Mouse (Mus musculus): ENCODE data around the gene Etl4. TPM values are rescaled to one million over a fixed set of nuclear protein-coding genes. Genes with fewer than 3 reads are reported as not detected.
"Not testable (repeated sequence)": the region's sequence is repeated elsewhere in the genome, so short reads cannot be mapped to it uniquely, and the experiment has no call there.

Gene Etl4
- polyA plus RNA-seq, 1 experiment, result 83.4 TPM

DNA sequence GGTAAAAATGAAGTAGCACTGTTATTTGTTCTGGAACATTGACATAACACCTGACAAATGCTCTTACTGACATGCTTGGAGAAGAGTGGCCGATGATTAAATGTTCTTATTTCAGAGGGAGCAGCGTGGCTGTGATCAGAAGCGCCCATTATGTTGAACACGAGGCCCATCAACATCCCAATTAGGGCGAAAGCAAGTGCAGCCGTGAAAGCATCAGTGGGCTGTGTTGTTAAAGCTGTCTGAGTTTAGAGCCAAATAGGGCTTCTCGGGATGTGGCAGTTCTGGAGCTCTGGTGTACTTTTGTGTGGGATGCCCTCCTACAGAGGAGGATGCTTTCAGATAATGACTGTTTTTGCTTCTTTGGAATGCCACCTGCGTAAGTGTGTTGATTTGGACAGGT is 699.6 kb downstream of the Etl4 start:
- DNase-seq (ENCODE audit: extremely low spot score in 1 of 2, low spot score in 1 of 2), result peak in 1 of 2 experiments; percentile 23

DNA sequence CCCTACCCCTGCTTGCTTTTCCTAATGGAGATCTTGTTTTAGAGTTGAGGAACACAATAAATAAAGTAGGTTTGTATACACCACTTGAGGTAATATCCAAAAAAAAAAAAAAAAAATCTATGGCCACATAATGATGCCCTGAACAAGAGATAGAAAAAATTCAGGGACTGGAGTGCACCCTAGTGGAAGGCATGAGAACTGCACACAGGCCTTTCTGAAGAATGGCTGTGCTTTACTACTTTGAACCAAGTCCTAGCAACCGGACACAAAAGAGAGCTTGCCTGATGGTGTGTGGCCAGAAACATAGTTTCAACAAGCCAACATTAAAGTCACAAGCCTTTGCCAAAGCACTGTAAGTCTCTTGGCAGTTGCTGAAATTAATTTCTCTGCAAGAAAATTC is 706.4 kb downstream of the Etl4 start:
- DNase-seq (ENCODE audit: extremely low spot score in 1 of 2, low spot score in 1 of 2), result peak in 1 of 2 experiments; percentile 63

DNA sequence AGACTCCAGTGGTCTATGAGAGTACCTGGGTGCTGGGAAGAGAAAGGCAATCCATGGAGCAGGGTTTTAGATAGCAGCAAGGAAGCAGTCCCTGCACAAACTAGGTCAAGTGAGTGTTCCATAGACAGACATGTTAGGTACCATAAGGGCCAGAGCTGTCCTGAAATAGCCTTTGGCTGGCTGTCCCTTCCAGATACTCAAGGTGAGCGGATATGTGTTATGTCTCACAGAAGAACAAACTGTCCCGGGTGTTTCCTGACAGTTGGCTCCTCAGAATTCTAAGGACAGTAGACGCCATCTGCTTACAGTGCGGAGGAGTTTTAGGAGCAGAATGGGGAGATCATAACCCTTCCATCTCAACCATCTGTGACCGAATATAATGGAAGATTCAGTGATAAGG is 708.8 kb downstream of the Etl4 start:
- no peak for DNase-seq (ENCODE audit: extremely low spot score in 1 of 2, low spot score in 1 of 2)

DNA sequence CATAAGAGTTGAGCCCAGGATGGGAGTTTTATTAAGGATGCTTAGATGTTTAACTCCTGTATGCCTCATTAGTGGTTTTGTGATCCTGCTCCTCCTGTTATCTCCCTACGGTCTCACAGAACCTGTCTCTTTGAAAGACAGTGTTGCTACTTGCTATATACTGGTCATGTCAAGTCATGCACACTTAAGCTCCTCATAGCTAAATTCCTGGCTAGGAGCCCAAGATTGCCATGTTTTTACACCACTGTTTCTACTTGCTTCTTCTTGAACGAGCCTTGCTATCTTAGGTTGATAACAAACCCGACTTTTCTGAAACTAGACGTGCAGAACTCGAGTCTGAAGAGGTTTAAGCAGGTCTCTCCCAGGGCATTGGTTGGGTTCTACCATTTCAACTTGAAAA is 710.3 kb downstream of the Etl4 start:
- DNase-seq (ENCODE audit: extremely low spot score in 1 of 2, low spot score in 1 of 2), result no peak

DNA sequence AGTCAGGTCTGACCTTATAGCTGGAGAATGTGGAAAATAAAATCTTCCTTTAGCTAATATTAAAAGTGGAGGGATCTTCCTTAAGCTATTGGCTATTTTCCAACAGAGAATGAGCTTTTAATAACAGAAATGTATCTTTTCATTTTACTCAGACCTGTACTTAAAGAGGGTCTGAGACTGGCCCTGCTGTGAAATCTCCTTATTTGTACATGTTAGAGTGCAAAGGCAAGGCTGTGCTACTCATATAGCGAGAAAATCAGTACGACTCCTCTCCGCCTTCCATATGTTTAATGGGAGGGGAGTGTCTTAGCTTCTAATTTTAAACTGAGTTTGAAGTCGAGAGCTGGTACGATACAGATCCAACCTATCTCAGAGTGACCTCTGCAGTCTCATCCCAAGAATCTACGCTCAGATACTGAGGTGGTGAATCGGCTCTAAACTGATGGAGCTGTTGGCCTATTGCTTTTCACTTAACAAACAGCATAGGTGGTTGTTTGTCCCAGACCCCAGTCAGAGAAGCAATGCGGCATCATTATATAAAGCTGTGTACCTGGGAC is 719.7 kb downstream of the Etl4 start:
- no peak for DNase-seq (ENCODE audit: extremely low spot score in 1 of 2, low spot score in 1 of 2)

DNA sequence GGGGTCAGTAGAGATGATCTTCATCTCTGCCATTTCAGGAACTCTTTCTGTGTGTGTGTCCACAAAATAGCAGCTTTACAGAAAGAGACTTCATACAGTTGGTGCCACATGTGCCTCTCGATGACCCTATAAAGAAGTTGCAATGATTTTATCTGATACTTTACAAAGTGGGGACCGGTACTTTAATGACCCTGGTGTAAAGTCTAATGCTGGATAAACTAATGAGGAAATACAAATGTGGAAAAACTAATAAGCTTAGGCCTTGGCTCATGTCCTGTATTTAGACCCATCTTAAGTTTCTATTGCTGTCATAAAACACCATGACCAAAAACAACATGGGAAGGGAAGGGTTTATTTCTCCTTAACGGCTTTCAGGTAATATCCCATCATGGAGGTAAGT is 729.0 kb downstream of the Etl4 start:
- DNase-seq (ENCODE audit: extremely low spot score in 1 of 2, low spot score in 1 of 2), result no peak

DNA sequence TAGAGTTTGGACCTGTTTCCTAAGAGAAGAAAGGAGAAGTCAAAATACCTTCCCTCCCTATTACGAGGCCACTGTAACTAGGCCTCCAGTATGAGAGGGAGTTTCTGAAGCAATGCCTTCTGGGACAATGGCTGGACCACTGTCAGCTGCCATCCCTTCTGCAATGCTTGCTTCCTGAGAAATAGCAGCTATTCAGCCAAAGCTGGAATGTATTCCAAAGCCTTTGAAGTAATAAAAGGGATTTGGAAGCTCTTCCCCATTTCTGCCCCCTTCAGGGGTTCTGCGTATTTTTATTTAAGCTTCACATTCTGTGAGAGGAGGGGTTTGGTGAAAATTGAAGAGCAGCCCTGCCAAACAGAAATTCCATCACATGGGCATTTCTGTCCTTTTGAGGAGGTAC is 730.1 kb downstream of the Etl4 start:
- DNase-seq (ENCODE audit: extremely low spot score in 1 of 2, low spot score in 1 of 2), result no peak

DNA sequence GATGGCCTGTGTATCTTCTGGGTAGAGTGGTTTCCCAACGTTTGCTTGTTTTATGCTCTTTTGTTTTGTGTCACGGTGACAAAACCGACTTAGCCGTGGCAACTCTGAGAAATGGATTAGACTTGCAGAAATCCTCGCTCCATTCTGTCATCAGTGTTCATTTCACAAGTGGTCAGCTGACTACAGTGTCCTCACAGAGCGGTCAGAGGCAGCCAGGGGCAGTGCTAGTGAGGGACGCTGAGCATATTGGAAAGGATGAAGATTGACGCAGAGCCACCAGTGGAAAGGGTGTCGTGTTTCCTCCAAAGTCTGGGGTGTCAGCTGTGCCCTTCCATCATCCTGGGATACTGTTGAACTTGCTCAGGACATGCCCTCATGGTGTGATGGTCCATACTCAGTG is 733.2 kb downstream of the Etl4 start:
- DNase-seq (ENCODE audit: extremely low spot score in 1 of 2, low spot score in 1 of 2), result no peak

DNA sequence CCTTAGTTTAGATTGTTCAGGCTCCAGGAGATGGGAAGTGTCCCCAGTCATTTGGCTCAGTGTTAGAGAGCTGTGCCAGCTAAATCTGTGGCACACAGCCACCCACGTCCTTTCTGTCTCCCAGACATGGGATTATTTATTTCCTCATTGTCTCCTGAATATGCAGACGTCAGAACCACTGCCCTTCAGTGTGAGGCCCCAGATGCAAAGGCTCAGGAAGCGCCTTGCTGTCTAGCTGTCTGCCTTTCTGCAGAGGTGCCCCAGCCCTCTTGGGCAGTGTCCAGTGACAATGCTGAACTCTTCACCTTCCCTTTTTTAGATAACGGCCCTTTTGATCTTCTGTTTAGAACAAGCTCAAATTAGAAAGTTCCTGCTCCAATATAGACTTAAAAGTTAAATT is 740.2 kb downstream of the Etl4 start:
- peak; percentile 31 to 70 for DNase-seq (ENCODE audit: extremely low spot score in 1 of 2, low spot score in 1 of 2)

DNA sequence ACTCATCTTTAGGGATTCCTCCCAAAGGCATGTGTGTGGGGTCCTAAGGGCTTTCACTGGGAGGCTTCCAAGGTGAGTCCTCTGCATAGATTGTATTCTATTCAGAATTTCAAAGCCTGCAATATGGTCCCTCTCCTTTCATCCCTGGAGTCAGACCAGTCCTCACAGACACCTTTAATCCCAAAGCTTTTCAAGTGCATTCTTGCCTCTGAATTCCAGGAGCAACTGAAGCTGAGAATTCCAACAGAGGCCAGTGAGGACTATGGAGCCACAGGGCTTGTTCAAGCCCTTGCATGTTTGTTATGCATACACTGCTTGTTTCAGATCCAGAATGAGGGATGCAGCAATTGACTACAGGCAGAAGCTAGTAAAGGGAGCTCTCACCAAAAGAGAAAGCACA is 743.5 kb downstream of the Etl4 start:
- no peak for DNase-seq (ENCODE audit: extremely low spot score in 1 of 2, low spot score in 1 of 2)

DNA sequence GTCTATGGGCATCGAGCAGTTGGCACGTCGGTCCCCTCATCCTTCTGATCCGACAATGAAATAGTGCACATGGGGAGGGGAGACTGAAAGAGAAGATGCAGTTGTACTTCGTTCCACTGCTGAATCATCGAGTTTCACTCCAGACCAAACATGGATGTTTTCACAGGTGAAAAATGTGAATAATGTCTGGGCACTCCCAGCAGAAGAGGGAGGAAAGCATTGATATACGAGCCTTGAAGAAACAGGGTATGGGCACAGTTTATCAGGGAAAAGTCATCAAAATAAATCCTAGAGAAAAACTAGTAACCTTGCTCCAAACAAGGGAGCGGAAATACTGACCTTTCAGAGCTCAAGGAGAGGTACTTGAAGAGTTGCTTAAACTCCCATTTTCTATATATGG is 744.5 kb downstream of the Etl4 start:
- no peak for DNase-seq (ENCODE audit: extremely low spot score in 1 of 2, low spot score in 1 of 2)

DNA sequence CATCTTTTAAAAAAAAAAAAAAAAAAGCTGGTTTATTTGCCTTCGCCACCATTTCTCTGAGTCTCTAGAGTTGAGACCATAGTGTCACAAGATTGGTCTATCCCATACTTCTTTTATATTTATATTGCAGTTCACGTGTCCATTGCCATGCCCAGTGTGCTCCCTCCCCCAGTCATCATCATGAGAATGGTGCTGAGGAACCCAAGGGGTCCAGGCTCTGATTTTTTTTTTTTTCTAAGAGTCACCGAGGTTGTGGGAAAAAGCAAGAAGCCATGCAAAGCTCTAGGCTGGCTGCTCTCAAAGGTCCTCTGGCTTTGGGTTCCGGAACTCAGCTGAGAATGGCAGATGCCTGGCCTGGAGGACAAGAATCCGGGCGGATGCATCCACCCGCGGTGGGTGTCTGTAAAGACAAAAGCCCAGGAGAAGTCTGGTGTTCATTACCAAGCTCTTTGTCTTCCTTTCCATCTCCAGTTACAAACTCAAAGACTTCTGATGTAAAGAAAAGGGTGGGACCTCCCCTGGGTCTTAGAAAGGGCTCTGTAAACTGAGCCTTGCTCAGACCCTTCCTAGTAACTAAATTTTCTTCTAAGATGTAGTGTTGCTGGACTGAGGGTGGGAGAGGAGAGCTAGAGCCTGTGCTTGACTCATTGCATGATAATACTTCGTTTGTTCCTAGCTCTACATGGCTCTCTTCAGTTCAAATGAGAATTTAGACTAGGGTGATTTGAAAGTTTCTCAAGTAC is 745.2 kb downstream of the Etl4 start:
- DNase-seq (ENCODE audit: extremely low spot score in 1 of 2, low spot score in 1 of 2), result no peak

DNA sequence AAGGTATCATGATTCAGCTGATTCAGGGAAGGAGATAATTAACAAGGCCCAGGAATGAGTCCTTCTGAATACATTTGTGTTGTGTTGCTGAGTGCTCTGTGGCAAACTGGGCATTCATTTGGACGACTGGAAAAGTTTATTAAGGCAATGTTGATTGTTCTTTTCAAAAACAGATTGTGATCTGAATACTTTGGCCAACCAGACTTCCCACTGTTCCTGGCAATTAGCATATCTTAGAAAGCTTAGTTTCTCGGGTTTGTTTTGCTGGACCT is 745.7 kb downstream of the Etl4 start:
- DNase-seq (ENCODE audit: extremely low spot score in 1 of 2, low spot score in 1 of 2), result no peak

DNA sequence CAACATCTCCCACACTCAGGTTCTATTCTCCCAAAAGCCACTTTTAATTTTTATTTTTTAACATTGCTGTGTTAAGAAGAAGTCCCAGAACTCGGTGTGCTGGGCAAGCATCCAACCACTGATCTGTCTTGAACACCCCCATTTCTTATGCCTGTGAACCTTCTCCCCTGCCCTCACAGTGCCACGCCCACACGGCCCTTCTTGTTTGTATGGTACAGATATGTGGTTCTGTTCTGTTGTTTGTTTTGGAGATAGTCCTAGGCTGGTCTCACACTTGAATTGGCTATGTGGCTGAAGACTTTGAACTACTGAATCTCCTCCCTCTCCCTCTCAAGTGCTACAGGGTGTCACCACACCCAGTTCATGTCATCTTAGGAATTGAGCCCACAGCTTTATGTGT is 748.3 kb downstream of the Etl4 start:
- DNase-seq (ENCODE audit: extremely low spot score in 1 of 2, low spot score in 1 of 2), result peak in 1 of 2 experiments; percentile 20

DNA sequence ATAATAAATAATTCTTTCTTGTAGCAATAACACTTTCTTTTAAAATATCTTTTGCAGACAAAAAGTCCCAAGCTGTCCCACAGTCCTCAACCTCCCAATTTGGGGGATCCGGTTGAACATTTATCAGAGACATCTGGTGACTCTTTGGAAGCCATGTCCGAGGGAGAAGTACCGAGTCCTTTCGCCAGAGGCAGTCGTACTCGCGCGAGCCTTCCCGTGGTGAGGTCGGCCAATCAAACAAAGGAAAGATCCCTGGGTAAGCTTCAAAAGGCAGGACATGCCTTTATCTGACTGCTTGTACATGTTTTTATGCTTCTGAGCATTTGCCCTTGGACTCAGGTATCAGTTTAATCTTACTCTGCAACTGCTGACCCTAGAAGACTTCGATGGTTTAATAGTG is 752.3 kb downstream of the Etl4 start:
- no peak for DNase-seq (ENCODE audit: extremely low spot score in 1 of 2, low spot score in 1 of 2)

DNA sequence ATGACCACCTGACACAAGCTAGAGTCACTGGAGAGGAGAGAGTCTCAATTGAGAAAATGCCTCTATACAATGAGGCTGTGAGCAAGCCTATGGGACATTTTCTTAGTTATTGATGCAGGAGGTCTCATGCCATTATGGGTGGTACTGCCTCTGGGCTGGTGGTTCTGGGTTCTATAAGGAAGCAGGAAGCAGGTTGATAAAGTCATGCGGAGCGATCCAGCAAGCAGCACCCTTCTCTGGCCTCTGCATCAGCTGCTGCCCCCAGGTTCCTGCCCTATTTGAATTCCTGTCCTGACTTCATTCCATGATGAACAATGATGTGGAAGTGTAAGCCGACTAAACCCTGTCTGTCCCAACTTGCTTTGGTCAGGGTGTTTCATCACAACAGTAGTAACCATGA is 753.1 kb downstream of the Etl4 start:
- no peak for DNase-seq (ENCODE audit: extremely low spot score in 1 of 2, low spot score in 1 of 2)

DNA sequence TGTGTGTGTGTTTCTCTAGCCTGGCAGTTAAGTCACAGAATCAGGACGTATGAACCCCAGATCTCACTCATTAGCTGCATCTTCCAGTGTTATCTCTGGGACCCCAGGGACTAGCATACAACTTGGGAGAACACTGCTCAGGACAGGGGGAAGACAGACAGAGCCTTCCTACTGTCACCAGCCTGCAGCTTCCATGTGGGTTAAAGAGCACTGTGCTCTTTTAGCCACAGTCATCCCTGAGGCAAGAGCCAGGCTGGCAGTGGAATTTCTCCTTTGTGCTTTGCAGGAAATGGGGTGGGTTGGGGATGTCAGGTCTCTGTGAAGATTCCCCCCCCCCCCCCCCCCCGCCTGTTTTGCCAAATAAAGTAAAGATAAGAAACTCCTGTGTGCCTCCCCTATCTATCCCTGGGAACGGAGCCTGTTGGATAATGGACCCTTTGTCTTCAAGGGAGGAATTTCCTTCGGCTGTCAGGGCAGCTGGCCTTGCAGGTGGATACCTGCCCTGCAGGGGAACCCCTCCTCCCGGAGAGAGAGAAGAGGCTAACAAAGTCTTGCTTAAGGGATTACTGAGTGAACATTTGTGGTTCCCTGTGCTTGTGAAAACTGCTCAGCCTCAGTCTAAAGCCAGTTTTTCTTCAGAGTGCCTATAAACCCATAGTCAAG is 755.9 kb downstream of the Etl4 start:
- DNase-seq (ENCODE audit: extremely low spot score in 1 of 2, low spot score in 1 of 2), result no peak

DNA sequence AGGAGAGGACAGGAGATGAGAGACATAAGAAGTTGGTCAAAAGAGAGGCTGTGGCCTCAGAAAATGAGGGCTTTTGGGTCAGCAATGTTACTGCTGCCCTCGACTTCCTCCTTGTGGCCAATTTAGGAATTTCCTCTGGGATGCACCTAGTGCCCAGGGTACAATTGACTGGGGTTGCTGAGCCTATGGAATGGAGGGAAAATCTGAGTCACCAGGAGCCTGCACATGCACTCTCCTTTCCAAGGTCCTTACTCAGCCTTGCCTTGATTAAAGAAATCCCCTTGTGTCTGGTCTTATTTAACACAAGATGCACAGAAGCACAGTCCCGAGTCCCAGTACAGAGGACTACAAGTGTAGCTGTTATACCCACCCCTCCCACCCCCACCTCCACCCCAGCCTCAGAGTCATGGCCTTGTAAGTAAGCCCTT is 756.5 kb downstream of the Etl4 start:
- peak in 1 of 2 experiments; percentile 52 for DNase-seq (ENCODE audit: extremely low spot score in 1 of 2, low spot score in 1 of 2)

DNA sequence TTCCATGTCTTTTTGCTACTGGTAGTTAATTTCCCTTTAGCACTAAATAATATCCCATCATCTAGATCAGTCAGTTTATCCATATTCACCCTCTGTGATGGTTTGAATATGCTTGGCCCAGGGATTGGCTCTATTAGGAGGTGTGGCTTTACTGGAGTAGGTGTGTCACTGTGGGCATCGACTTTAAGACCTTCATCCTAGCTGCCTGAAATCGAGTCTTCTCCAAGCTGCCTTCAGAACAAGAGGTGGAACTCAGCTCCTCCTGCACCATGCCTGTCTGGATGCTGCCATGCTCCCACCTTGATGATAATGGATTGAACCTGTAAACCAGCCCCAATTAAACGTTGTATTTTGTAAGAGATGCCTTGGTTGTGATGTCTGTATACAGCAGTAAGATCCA is 758.3 kb downstream of the Etl4 start:
- no peak for DNase-seq (ENCODE audit: extremely low spot score in 1 of 2, low spot score in 1 of 2)

DNA sequence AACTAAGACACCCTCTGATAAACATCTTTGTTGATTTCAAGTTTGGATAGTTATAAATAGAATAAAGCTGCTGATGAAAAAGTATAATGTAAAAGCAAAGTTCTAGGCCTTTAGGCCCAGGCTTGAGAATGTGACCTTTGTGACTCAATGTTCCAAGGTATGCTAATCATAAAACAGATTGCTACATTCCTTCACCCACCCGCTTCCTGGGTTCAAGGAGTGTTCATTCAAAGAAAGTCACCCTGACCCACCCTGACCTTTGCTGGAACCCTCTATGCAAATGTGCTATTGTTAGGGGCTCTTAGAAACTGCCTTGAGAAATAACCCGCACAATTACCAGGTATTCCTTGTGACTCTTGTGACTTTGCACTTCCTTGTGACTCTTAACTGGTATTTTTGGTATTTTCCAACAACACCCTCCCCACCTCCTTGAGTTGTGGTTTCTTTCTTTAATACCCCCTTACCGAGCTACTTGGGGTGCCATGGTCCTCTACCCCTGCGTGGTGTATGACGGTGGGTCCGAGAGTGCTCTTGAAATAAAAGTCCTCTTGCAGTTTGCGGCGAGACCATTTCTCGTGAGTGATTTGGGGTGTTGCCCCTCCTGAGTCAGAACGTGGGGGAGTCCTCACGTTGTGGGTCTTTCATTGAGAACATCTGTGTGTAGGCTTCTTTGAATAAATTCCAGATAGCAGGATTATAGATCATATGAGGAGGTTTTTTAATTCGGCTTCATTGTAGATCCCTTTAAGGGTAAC is 758.9 kb downstream of the Etl4 start:
- DNase-seq (ENCODE audit: extremely low spot score in 1 of 2, low spot score in 1 of 2), result not testable (repeated sequence)

DNA sequence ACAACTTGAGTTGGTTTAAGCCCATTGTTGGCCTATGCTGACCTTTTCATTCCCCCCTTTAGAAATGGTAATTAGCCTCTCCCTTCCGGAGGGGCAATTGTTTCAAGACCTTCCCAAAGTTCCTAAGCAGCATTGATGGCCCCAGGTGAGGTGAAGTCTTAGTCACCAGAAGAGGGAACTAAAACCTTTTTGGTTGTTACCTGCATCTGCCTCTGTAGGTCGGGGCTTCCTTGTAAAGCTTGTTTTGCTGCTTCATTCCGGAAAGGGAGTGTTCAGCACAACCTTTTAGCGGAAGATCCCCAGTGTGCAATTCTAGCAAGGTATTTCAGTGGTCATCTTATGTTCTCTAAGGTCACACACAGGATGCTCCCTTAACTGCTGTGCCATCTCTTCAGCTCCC is 759.8 kb downstream of the Etl4 start:
- DNase-seq (ENCODE audit: extremely low spot score in 1 of 2, low spot score in 1 of 2), result no peak
